Mouse (Mus musculus): ENCODE data around the gene Iqck. TPM values are rescaled to one million over a fixed set of nuclear protein-coding genes. Genes with fewer than 3 reads are reported as not detected.

Iqck gene
- polyA plus RNA-seq (2015; fragmentation: Nextera tagmentation; extraction: Ambion mirVana) = 1.1 and 1.5 TPM in 2 replicates

DNA sequence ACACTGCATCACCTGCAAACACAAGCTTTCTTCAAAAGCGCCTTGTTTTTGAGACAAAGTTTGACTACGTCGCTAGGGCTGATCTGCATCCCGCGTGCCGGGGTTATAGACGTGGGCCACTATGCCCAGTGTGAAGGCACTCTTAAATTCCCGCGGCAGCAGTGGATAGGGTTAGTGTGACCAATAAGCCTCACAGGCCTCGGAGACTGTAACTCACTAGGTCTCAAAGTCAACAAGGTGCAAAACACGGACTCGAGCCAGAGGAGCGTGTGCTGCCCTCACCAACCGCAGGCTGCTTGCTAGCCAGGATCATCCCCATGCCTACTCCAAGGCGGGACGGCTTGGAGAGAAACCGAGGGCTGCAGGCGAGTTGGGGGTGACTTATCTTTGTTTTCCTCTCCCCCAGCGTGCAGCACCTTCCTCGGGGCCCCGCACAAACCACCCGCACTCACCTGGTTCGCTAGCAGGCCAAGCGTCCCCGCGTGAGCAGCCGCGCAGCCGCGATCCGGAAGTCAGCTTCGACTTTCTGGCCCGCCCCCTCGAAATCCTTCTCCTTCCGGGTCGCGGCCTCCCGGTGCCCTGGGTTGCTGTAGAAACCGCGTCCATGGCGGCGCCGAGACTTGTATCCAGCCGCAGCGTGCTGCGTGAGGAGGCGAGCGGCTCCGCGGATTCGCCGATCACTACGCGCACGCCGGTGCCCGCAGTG lies at the start of gene Iqck:
TSS of gene Iqck (plus strand) at position 582 of the 706 bp plus-strand sequence.
- peak within 1 kb of the TSS; percentile 76 for H3K9ac ChIP-seq (ENCODE audit: low read length)
- under 1% methylated on average over 56 of the region's 57 CpGs for WGBS
- H3K27ac ChIP-seq (replicated peaks) = peak within 1 kb of the TSS; percentile 81
- H3K9me3 ChIP-seq (ENCODE audit: control insufficient read depth, low read length) = no peaks in the 10 kb centered on the region
- no peaks in the 10 kb centered on the region; the same call in 1 of the 2 replicates for H3K4me1 ChIP-seq (replicated peaks; ENCODE audit: control insufficient read depth, insufficient read depth)
- ATAC-seq (ENCODE audit: low FRiP score, low TSS enrichment) = peak; percentile 96
- DNase-seq (ENCODE audit: low spot score) = peak; percentile 96
- H3K36me3 ChIP-seq (ENCODE audit: control insufficient read depth, insufficient read depth, low read length) = 0 out of 2 replicates have a peak, but pooled peaks cover 2% of the 10 kb centered on the region
- H3K27me3 ChIP-seq (ENCODE audit: control insufficient read depth, insufficient read depth, low read length) = no peaks in the 10 kb centered on the region
- H3K4me2 ChIP-seq (replicated peaks; ENCODE audit: low read depth) = peak within 1 kb of the TSS; percentile 81
- H3K4me3 ChIP-seq (ENCODE audit: low read depth, low read length) = peak within 1 kb of the TSS; percentile 80
- no peak for TF ChIP-seq EP300 (optimal IDR thresholded peaks at IDR 0.05)

DNA sequence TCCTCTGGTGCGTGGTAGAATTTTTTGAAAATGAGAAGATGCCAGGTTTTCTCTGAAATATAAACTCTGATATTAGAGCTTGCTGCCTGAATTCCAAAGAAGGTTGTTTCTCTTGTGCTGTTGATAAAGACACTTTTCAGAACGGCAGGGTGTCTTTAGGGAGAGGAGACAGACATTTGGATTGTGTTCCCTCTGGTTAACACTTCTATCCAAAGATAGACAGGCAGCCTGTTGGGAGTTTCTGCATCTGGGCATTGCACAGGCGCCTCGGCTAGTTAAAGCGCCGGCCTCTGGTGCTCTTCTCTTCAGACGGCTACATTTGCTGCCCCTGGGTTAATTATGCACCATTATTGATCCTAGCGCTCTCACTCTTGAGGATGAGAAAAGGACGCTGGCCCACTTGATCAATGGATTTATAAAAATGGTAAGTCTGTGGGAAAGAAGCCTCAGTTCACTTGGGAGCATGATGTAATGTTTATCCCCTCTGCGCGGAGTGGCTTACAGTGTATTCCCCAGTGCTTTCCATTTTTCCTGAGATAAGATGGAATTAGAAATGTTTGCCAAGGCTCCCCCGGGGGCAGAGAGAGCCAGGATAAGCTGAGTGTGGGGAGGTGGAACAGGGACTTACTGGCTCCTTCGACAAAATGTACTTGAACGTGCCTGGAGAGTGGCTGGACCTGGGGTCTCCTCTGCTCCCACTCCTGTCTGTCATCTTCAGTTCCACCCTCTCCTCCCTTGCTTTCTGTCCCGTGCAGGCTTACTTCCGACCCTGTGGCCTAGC lies 48.7 kb upstream of the Iqck start:
- no peaks in the 10 kb centered on the region for H3K9me3 ChIP-seq (ENCODE audit: control insufficient read depth, low read length)
- no peak overlapping the region for H3K4me3 ChIP-seq (ENCODE audit: low read depth, low read length)
- no peaks in the 10 kb centered on the region for H3K27me3 ChIP-seq (ENCODE audit: control insufficient read depth, insufficient read depth, low read length)
- no peak for ATAC-seq (ENCODE audit: low FRiP score, low TSS enrichment)
- no peaks in the 10 kb centered on the region for H3K4me1 ChIP-seq (replicated peaks; ENCODE audit: control insufficient read depth, insufficient read depth)
- no peak overlapping the region for H3K4me2 ChIP-seq (replicated peaks; ENCODE audit: low read depth)
- H3K27ac ChIP-seq (replicated peaks) = no peak overlapping the region
- TF ChIP-seq EP300 (optimal IDR thresholded peaks at IDR 0.05) (no peak), CTCF (IDR thresholded peaks at IDR 0.05; ENCODE audit: low read depth) (no peak)
- peaks cover 4% of the 10 kb centered on the region; the same call in 1 of the 2 replicates for H3K36me3 ChIP-seq (ENCODE audit: control insufficient read depth, insufficient read depth, low read length)
- WGBS = 48% methylated on average over 16 of the region's 16 CpGs
- no peak for DNase-seq (ENCODE audit: low spot score)
- no peak overlapping the region for H3K9ac ChIP-seq (ENCODE audit: low read length)

DNA sequence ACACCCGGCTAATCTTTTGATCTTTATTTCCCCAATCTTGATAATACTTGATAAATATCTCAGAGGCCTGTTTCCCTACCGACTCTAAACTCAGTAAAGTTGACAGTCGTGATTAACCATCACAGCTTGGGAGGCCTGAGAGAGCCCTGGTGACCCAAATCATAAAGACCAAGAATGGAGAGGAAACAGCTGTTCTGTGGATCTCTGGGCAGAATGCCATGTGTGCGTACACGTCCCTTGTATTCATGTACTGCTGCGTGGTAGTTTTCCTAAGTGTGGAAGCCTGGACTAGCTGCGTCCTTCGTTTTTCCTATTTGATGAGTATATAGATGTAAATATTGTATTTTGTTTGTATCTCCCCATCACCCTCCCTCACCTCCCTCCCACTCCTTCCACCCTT lies 47.7 kb upstream of the Iqck start:
- 42% methylated on average over 8 of the region's 8 CpGs for WGBS
- no peaks in the 10 kb centered on the region for H3K36me3 ChIP-seq (ENCODE audit: control insufficient read depth, insufficient read depth, low read length)
- H3K9me3 ChIP-seq (ENCODE audit: control insufficient read depth, low read length) = no peaks in the 10 kb centered on the region
- no peak overlapping the region for H3K9ac ChIP-seq (ENCODE audit: low read length)
- DNase-seq (ENCODE audit: low spot score) (no peak), ATAC-seq (ENCODE audit: low FRiP score, low TSS enrichment) (no peak)
- no peaks in the 10 kb centered on the region for H3K4me1 ChIP-seq (replicated peaks; ENCODE audit: control insufficient read depth, insufficient read depth)
- no peak for TF ChIP-seq EP300 (optimal IDR thresholded peaks at IDR 0.05)
- no peak for TF ChIP-seq CTCF (IDR thresholded peaks at IDR 0.05; ENCODE audit: low read depth)
- no peaks in the 10 kb centered on the region for H3K27me3 ChIP-seq (ENCODE audit: control insufficient read depth, insufficient read depth, low read length)
- no peak overlapping the region for H3K27ac ChIP-seq (replicated peaks)
- no peak overlapping the region for H3K4me2 ChIP-seq (replicated peaks; ENCODE audit: low read depth)
- H3K4me3 ChIP-seq (ENCODE audit: low read depth, low read length) = no peak overlapping the region

DNA sequence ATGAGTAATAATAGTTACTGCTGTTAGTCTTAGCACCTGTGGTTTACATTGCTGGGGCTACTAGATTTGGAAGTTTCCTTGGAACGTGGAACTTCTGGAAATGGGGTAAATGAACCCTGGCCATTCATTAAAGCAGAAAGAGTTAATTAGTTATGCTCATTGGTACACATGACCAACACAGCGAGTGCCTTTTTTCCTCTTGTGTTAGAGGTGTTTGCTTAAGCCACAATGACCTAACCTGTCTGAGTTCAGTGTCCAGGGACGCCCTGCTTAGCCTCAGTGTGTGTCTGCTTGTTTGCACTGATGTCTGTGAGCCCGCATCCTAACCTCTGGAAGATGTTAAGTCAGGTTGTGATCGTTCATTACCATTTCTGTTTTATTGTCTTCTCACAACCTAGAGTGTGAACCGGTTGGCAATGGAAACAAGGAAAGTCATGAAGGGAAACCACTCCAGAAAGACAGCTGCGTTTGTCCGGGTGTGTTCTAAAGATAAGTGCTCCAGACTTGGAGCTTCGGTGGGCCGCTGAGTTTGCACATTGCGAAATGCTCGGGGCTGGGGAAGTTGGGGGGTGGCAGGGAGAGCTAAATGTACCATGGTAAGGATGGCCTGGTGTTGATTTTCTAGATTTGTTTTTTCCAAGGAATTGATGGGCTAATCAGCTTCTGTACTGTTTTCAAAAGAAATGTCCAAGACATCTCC lies 44.0 kb upstream of the Iqck start:
- DNase-seq (ENCODE audit: low spot score) (no peak), ATAC-seq (ENCODE audit: low FRiP score, low TSS enrichment) (no peak)
- TF ChIP-seq EP300 (optimal IDR thresholded peaks at IDR 0.05) (no peak), CTCF (IDR thresholded peaks at IDR 0.05; ENCODE audit: low read depth) (no peak)
- Histone ChIP-seq H3K9ac (ENCODE audit: low read length) (no peak overlapping the region), H3K36me3 (ENCODE audit: control insufficient read depth, insufficient read depth, low read length) (peaks cover 11% of the 10 kb centered on the region), H3K4me2 (replicated peaks; ENCODE audit: low read depth) (no peak overlapping the region), H3K27ac (replicated peaks) (no peak overlapping the region), H3K4me1 (replicated peaks; ENCODE audit: control insufficient read depth, insufficient read depth) (no peaks in the 10 kb centered on the region), H3K27me3 (ENCODE audit: control insufficient read depth, insufficient read depth, low read length) (no peaks in the 10 kb centered on the region), H3K4me3 (ENCODE audit: low read depth, low read length) (no peak overlapping the region), H3K9me3 (ENCODE audit: control insufficient read depth, low read length) (no peaks in the 10 kb centered on the region)
- WGBS = 60% methylated on average over 12 of the region's 12 CpGs

DNA sequence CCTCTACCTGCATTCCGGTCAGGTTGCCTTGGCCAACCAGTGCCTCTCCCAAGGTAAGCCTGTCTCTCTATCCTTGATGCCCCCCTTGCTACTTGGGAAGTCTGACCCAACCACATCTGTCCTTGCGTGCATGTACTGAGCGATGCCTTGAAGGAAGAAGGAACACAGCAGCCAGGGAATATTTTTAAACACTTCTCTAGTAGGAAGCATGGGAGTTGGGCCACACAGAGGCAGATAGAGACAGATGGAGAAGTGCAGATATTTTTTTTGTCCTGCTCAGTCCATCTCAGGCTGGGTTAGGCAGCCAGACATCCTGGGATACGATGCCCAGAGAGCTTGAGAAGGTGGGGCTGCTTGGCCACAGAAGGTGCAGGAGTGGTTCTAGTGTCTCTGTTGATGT lies 42.0 kb upstream of the Iqck start:
- no peak overlapping the region for H3K27ac ChIP-seq (replicated peaks)
- ATAC-seq (ENCODE audit: low FRiP score, low TSS enrichment) (no peak), DNase-seq (ENCODE audit: low spot score) (no peak)
- no peak overlapping the region for H3K4me2 ChIP-seq (replicated peaks; ENCODE audit: low read depth)
- TF ChIP-seq EP300 (optimal IDR thresholded peaks at IDR 0.05) (no peak), CTCF (IDR thresholded peaks at IDR 0.05; ENCODE audit: low read depth) (no peak)
- H3K9ac ChIP-seq (ENCODE audit: low read length) = no peak overlapping the region
- no peaks in the 10 kb centered on the region for H3K9me3 ChIP-seq (ENCODE audit: control insufficient read depth, low read length)
- peaks cover 15% of the 10 kb centered on the region for H3K36me3 ChIP-seq (ENCODE audit: control insufficient read depth, insufficient read depth, low read length)
- no peaks in the 10 kb centered on the region for H3K4me1 ChIP-seq (replicated peaks; ENCODE audit: control insufficient read depth, insufficient read depth)
- H3K27me3 ChIP-seq (ENCODE audit: control insufficient read depth, insufficient read depth, low read length) = no peaks in the 10 kb centered on the region
- H3K4me3 ChIP-seq (ENCODE audit: low read depth, low read length) = no peak overlapping the region
- WGBS = 85% methylated on average over 4 of the region's 4 CpGs

Data from stomach, postnatal 0 days (tissue).